Mouse (Mus musculus): ENCODE data around the gene Espn.

GRCm38 (mm10) chr4:152178916-152179705, 26.9 kb upstream of the Espn start:
- no peak for TF ChIP-seq CTCF (IDR thresholded peaks at IDR 0.05; ENCODE audit: borderline replicate concordance, insufficient read depth, low read length)
- no peak for TF ChIP-seq POLR2A (IDR thresholded peaks at IDR 0.05; ENCODE audit: low read depth, low read length)

All from embryonic fibroblast, embryonic 13.5 days (primary cell).